Mouse (Mus musculus) lung, postnatal 0 days (tissue): ENCODE measurements around the gene Msi2.

Experiments
- CTCF ChIP-seq: IDR thresholded peaks from 2 replicates; pipeline ENCODE4 v1.5.1; 2016; ENCODE audit warnings: antibody characterized with exemption, mild to moderate bottlenecking
- EP300 ChIP-seq: IDR thresholded peaks from 2 replicates; pipeline ENCODE4 v1.6.1; 2016; ENCODE audit warnings: antibody characterized with exemption, mild to moderate bottlenecking, control low read depth

DNA sequence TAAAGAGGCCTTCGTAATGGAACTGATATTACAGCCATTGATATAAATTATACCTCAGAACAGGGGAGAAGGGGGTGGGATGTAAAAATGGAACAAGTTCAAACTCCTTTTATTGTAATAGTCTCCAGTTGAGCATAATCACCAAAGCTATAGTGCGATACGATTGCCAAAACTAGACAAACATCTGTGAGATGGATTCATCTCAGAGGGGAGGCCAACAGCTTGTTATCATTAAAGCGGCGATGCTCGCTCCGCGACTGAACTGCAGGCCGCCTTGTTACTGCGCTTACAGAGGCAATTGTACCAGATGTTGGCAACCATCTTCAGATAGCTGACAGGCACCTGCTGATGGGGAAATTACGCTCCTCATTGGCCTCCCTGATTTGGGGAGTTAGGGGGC is 145.9 kb downstream of the Msi2 start:
- no peak for TF ChIP-seq CTCF
- no peak for TF ChIP-seq EP300
